Mouse (Mus musculus): ENCODE measurements around the gene Sstr3.

Gene Sstr3

DNA sequence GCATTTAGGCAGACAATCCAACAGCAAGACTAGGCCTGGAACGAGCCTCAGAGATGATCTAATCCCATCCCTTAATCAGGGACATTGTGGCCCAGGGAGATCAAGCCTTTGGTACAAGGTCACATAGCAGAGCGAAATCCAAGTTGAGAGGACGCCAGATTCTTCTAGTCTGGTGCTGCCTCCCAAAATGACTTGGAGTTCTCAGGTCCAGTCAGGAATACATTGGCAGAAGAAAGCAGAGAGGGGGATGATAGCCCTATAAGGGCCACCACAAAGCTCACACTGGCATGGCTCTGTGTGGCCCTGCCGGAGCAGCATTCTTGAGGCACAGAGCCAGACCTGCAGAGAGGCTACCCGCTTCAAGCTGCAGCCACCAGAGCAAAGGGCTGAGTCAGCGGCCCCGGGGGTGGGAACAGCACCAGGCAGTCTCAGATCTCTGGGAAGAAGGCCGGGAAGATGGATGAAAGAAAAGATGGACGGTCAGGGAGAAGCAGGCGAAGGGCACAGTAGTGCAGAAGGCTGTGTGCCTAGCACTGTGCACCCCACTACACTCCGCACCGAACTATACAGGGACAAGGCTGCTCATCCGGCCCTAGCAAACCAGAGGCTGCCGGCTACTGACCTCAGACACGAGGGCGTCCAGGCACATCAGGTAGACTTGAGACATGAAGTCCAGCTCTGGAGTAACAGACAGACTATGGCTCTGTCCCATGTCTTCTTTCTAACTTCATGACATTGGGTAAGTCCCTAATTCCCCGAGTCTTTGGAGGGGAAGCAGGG is 13.6 kb downstream of the Sstr3 start, which contains the start of gene C1qtnf6:
C1qtnf6 (minus strand) TSS at position 746 of the 780 bp plus-strand sequence.
- DNase-seq (ENCODE audit: low read depth) = no peak

GRCm38 (mm10) chr15:78530141-78530540 is 14.3 kb downstream of the Sstr3 start:
- DNase-seq (ENCODE audit: low read depth) = no peak

GRCm38 (mm10) chr15:78529428-78529990 is 15.0 kb downstream of the Sstr3 start:
- no peak for DNase-seq (ENCODE audit: low read depth)

- DNase-seq (ENCODE audit: low read depth) = no peak
Observed at GRCm38 (mm10) chr15:78528726-78529411, 15.6 kb downstream of the Sstr3 start.

DNA sequence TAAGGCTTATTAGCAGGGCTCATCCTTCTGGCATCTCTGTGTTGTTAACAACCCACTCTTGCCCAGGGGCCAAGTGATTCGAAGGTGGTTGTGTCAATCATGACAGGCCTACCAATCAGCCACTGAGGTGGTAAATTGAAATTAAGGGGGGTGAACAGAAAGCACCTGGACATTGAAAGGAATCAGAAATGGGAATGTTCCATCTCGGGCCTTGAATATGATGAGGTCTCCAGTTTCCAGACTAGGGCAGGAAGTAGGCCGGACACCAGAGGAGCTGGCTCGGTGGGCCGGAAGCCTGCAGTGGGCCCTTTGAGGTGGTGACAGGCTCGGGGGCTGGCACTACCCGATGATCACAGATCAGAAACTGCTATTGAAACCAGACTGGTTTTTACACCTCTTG is 16.5 kb downstream of the Sstr3 start:
- DNase-seq (ENCODE audit: low read depth) = no peak

DNA sequence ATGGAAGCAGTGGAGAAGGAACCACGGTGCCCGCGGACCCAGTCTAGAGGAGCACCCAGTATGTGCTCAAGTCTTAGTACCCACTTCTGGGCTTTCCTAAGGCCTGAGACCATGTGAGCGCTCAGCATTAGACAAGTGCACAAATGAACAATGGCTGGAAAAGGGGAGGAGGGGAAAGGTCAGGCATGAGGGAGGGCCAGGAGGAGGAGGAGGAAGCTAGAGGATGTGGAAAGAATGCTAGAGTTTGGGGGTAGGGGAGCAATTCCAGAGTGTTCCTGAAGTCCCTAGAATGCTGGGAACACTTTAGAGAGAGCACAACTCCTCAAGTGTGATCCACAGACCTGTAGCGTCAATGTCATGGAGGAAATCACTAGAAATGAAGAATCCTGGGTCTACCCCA is 20.3 kb downstream of the Sstr3 start:
- DNase-seq (ENCODE audit: low read depth) = no peak

DNA sequence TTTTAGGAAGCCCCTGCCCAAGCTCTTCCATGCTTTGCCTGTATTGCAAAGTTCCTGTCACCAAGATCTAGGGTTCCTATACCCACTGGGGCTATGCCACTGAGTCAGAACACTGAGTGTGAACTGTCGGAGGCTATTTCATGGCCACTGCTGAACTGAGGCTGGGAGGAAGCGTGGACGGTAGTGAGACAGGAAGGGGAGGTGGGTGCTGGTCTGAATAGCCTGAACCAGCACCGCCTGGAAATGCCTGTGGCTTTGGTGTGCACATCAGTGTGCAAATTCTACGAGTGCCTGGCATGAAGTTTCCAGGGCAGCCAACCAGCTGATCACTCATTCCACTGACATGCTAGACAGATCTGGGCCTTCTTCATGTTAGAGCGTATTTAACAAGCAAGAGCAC is 22.6 kb downstream of the Sstr3 start:
- DNase-seq (ENCODE audit: low read depth) = no peak

- DNase-seq (ENCODE audit: low read depth) = no peak
Observed at GRCm38 (mm10) chr15:78521331-78521730, 23.2 kb downstream of the Sstr3 start.

DNA sequence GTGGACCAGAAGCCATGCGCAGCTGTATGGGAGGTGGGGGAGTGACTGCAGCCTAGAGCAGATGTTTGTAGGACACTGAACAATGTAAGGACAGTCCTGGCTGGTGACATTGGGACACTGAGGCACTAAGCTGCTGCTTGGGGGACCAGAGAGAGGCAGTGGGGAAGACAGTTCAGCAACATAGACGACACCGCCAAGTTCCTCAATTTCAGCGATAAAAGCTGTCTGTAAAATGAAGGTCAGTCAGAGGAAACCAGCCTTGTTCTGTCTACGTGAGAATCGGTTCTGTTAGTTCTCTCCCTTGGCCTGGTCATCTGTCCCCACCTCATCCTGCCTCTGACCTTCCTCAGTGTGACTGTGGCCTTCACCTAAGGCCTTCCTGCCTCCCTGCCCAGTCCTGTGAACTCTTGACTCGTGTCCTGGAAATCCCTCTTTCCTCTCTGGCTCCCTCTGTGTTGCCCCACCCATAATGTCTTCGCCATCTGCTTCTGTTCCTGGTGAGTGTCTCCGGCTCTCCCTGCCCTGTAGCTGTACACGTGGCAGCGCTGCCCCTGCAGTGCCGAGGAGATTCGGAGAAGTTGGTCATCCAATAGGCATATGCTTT is 24.3 kb downstream of the Sstr3 start:
- no peak for DNase-seq (ENCODE audit: low read depth)

- DNase-seq (ENCODE audit: low read depth) = no peak
Observed at GRCm38 (mm10) chr15:78518221-78518620, 26.3 kb downstream of the Sstr3 start.

DNA sequence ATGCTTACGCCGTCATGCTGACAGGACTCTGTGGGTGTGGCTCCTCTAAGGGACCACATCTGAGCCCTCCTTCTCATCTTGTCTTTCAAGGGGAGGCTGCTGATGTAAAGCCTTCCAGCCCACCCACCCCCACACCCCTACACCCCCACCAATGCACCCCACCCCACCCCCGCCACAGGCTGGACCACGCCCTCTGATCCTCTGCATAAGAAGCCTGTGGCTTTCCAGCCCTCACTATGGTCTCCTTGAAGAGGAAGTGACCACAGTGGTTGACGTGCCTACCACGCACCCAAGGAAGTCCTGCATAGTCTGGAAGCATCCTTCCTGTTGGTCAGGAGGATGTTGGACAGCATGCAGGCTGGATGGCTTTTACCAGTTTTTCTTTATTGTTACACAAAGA is 28.7 kb downstream of the Sstr3 start:
- DNase-seq (ENCODE audit: low read depth) = no peak

GRCm38 (mm10) chr15:78514393-78515146 is 29.9 kb downstream of the Sstr3 start:
- DNase-seq (ENCODE audit: low read depth) = peak; percentile 64

DNA sequence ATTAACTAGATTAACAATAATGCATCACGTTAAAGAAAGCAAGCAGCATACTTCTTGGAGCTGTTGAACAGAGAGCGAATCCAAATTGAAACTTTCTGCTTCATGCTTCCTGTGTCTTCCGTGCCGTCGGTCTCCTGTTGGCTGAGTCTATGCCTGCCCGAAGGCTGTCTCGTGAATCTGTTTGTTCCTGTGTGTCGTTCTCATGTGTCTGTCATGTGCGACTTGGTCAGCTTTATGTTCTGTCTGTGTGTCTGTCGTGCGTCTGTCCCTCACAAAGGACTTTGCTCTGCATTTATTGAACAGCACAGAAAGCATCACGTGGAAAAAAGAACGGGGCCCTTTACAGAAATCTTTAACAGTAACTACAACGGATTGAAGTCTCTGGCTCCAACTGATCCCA is 31.5 kb downstream of the Sstr3 start:
- DNase-seq (ENCODE audit: low read depth) = no peak

- no peak for DNase-seq (ENCODE audit: low read depth)
Observed at GRCm38 (mm10) chr15:78511951-78512350, 32.5 kb downstream of the Sstr3 start.

GRCm38 (mm10) chr15:78510736-78511135 is 33.7 kb downstream of the Sstr3 start:
- no peak for DNase-seq (ENCODE audit: low read depth)

DNA sequence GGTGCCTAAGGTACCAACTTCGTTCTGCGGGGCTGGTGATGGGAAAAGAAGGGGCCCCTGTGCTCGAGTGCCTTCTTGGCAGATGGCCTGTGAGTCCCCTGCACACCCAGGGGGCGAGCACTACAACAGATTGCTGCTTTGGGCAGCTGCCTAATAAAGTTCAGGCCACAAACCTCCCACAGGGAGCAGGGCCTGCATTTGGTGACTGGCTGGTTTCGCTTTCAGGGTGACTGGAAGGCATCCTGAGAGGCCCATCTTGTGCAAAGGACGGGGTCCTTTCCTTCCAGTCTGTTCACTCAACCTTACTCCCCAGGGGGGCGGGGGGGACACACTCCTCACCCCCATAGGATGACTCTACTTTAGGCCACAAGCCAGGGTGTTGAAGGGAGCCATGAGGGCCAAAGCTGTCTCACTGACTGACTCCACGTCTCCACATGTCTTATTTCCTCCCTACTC is 34.3 kb downstream of the Sstr3 start:
- no peak for DNase-seq (ENCODE audit: low read depth)

- DNase-seq (ENCODE audit: low read depth) = no peak
Observed at GRCm38 (mm10) chr15:78509297-78509899, 35.1 kb downstream of the Sstr3 start.

- no peak for DNase-seq (ENCODE audit: low read depth)
Observed at GRCm38 (mm10) chr15:78508443-78508842, 36.0 kb downstream of the Sstr3 start.

DNA sequence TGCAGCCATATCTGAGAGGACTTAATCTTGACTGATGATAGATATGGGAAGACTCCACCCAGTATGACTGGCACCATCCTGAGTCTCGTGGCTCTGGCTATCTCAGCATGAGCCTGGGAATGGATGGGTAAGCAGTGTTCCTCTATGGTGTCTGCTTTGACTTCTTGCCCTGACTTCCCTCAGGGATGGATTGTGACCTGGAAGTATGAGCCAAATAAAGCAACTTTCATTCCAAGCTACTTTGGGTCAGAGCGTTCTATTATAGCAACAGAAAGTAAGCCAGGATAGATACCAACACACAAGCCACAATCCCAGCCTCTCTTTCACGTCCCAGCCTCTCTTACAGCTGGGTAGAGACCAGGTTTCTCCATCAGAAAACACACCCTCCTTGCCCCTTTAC is 38.9 kb downstream of the Sstr3 start:
- no peak for DNase-seq (ENCODE audit: low read depth)

DNA sequence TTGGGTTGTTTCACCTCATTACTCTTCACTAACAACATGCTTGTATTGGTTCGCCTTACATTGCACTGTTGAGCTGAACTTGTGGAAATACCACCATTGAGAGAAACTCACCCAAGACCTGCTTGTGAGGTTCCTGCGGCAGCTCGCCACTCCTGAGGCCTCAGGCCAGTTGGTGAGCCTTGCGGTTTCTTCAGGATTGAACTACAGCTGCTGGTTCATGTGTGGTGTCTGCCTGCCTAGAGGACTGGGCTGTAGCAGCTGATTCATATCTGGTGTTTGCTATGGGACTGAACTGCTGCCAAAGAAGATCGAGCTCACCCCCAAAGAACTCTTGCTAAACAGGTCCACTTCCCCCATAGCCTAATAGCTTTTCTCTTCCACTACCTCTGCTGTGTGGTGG is 39.7 kb downstream of the Sstr3 start:
- no peak for DNase-seq (ENCODE audit: low read depth)

GRCm38 (mm10) chr15:78504013-78504412 is 40.5 kb downstream of the Sstr3 start:
- no peak for DNase-seq (ENCODE audit: low read depth)

Measured in c-Kit-positive CD71-negative TER-119-negative erythroid progenitor cells, embryonic 14.5 days (primary cell).